Mouse (Mus musculus): ENCODE measurements around the gene Sec14l1. TPM values are rescaled to one million over a fixed set of nuclear protein-coding genes. Genes with fewer than 3 reads are reported as not detected.
A peak's percentile ranks its signal among the peaks of the same experiment; 100 is the strongest.

Sec14l1 gene
- polyA plus RNA-seq, 1 experiment from 2014 or later, result 65.9 TPM

DNA sequence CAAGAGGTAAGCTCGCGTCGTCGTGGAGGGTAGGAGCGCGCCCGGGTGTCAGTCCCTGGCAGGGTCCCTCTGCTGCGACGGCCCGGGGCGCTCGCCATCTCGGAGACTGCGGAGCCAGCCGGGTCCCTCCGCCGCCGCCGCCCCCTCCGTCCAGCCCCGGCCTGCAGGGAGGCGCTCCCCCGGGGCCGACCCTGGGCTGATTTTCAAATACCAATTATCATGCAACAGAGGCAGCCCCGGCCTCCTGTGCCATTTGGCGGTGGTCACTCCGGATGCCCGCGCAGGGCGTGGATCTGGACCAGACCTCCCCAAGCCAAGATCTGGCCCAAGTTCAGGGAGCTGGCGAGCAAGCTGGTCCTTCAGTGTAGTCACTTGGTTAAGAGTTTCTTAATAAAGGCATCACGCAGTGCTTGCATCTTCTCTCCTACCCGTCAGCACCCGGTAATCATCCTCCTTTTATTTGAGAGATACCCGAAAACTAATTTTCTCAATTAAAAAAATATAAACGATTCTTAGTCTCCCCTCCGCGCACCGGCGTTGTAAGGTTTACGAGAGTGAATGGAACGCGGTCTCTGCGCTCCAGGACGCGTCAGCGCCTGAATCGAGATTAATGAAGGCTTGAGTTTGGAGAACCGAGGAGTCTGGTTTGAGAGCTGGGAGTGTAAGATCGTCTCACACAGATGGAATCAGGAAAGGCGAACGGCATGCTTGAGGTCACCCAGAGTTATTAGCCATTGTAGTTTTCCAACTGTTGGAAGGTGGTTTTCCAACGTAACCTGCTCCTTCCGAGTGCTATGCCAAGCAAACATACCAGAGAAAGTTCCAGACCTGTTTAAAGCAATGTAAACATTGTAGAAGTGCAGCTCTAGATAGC lies 615 bp downstream of the Sec14l1 start:
- H3K9me3 ChIP-seq, result no peaks in the 10 kb centered on the region
- H3K27ac ChIP-seq, result peak overlapping the region; percentile 99
- H3K9ac ChIP-seq, result peak overlapping the region; percentile 94
- peaks cover 55% of the 10 kb centered on the region for H3K4me1 ChIP-seq (replicated peaks)
- H3K4me3 ChIP-seq, result peak overlapping the region; percentile 86
- WGBS, result under 1% methylated on average over 52 of the region's 54 CpGs
- H3K27me3 ChIP-seq, result no peaks in the 10 kb centered on the region
- ATAC-seq (ENCODE audit: low FRiP score), result peak; percentile 77
- peak overlapping the region; percentile 68 for H3K4me2 ChIP-seq
- peaks cover 13% of the 10 kb centered on the region for H3K36me3 ChIP-seq

DNA sequence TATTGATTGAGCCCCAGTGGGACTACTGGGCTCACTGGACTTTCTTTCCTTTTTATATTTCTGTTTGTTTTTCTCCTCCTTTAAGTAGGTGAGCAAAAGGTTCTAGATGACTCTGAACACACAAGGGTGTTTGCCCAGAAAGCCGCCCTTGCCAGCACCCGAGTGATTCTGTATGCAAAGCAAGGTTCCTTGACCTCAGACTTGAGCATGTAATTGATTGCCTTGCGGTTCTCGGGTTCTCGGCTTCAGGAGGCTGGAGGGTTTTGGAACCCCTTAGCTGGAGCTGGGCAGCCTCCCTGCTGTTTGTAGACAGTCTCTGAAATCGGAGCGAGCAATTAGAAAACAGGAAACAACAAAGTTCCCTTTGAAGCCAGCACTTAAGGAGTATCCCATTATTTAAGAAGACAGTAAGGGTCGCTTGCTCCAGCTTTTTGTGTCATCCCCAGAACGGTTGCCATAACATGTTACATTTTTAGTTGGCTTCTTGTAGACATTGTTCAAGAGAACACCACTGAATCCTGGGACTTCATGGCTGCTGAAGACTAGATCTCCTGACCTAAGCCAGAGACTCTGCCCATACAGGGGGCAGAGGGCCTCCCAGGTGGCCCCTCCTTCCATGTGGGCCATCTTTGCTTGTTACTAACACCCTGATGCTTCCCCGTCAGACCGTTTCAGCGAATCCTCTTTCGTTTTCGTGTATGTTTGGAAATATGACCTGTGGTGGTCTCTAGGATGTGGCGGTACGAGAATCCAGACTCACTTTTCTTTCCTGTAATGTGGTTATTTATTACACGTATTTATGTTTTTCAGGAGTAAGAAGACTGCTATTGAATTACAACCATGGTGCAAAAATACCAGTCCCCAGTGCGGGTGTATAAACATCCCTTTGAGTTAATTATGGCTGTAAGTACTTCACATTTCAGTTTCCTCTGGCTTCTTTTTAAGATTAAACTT lies 1.7 kb downstream of the Sec14l1 start:
- peaks cover 15% of the 10 kb centered on the region for H3K36me3 ChIP-seq
- WGBS, result 51% methylated on average over 18 of the region's 18 CpGs
- ATAC-seq (ENCODE audit: low FRiP score), result no peak
- H3K9ac ChIP-seq, result peak overlapping the region; percentile 94
- H3K27ac ChIP-seq, result no peak overlapping the region; the same call in 1 of the 2 replicates
- H3K27me3 ChIP-seq, result no peaks in the 10 kb centered on the region
- peaks cover 65% of the 10 kb centered on the region for H3K4me1 ChIP-seq (replicated peaks)
- H3K4me3 ChIP-seq, result peak overlapping the region; percentile 86
- peak overlapping the region; percentile 68 for H3K4me2 ChIP-seq
- no peaks in the 10 kb centered on the region for H3K9me3 ChIP-seq

DNA sequence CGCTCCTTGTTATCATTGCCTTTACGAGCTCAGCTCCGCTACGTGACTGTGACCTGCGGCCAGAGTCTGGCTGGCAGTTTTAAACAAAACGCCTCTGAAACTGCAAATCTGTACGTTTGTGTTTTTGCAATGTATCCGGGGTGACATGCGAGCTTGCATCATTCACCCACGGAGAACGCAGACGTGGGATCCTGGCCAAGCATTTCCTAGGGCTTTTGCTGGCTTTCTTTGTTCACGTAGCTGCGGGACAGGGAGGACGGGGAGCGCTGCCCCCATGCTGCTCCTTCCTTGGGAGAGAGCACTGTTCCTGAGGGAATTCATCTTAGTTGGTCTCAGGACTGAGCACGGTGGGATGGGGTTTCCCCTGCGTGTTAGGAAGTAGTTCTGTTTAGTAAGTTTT lies 2.4 kb downstream of the Sec14l1 start:
- WGBS, result 50% methylated on average over 18 of the region's 18 CpGs
- Histone ChIP-seq H3K4me1 (replicated peaks) (peaks cover 72% of the 10 kb centered on the region), H3K4me3 (peak overlapping the region; percentile 86; the same call in 1 of the 2 replicates), H3K27ac (no peak overlapping the region; the same call in 1 of the 2 replicates), H3K9me3 (no peaks in the 10 kb centered on the region), H3K9ac (peak overlapping the region; percentile 31; the same call in 1 of the 2 replicates), H3K36me3 (peaks cover 20% of the 10 kb centered on the region), H3K4me2 (peak overlapping the region; percentile 68), H3K27me3 (no peaks in the 10 kb centered on the region)
- ATAC-seq (ENCODE audit: low FRiP score), result no peak

DNA sequence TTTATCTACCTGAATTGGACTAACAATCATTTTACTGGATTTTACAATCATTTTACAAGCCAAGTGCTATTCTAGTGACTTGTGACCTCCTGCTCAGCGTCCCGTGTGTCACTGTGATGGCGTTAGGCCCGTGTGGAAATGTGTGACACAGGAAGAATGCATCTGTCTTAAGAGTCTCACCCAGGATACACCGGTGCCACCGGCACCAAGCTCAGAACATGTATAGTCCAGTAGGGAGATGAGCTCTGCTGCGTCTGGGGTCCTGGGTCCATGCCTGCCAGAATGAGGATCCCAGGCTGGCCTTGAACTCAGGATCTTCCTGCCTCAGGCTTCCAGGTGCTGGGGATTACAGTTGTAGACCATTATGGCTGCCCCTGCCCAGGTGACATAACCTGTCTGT lies 2.8 kb downstream of the Sec14l1 start:
- no peaks in the 10 kb centered on the region for H3K27me3 ChIP-seq
- no peak overlapping the region for H3K27ac ChIP-seq
- no peak overlapping the region for H3K4me3 ChIP-seq
- 91% methylated on average over 7 of the region's 7 CpGs for WGBS
- H3K36me3 ChIP-seq, result peaks cover 20% of the 10 kb centered on the region
- H3K9me3 ChIP-seq, result no peaks in the 10 kb centered on the region
- H3K4me1 ChIP-seq (replicated peaks), result peaks cover 77% of the 10 kb centered on the region
- H3K9ac ChIP-seq, result peak overlapping the region; percentile 58
- peak overlapping the region; percentile 68 for H3K4me2 ChIP-seq
- no peak for ATAC-seq (ENCODE audit: low FRiP score)

DNA sequence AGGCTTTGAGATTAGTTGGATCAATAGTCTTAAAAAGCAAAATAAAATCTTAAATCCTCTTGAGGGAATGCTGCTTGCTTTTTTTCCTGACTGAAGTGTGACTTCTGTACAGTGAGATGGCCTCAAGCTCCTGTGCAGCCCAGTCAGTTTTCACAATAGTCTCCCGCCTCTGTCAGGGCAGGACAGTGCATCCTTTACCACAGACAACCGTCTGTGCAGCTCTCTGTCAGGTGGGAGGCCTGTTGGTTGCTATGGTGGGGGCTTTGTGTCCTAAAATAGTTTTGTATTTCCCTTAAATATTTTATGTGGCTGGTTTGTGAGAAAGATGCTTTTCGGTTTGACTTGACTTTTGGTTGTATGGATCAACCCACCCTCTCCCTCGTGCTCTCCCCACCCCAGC lies 3.3 kb downstream of the Sec14l1 start:
- Histone ChIP-seq H3K9me3 (no peaks in the 10 kb centered on the region), H3K27me3 (no peaks in the 10 kb centered on the region), H3K27ac (peak overlapping the region; percentile 69; the same call in 1 of the 2 replicates), H3K4me2 (peak overlapping the region; percentile 68), H3K36me3 (peaks cover 20% of the 10 kb centered on the region), H3K9ac (peak overlapping the region; percentile 58), H3K4me1 (replicated peaks) (peaks cover 82% of the 10 kb centered on the region), H3K4me3 (no peak overlapping the region)
- ATAC-seq (ENCODE audit: low FRiP score), result no peak
- WGBS, result 54% methylated on average over 4 of the region's 4 CpGs

DNA sequence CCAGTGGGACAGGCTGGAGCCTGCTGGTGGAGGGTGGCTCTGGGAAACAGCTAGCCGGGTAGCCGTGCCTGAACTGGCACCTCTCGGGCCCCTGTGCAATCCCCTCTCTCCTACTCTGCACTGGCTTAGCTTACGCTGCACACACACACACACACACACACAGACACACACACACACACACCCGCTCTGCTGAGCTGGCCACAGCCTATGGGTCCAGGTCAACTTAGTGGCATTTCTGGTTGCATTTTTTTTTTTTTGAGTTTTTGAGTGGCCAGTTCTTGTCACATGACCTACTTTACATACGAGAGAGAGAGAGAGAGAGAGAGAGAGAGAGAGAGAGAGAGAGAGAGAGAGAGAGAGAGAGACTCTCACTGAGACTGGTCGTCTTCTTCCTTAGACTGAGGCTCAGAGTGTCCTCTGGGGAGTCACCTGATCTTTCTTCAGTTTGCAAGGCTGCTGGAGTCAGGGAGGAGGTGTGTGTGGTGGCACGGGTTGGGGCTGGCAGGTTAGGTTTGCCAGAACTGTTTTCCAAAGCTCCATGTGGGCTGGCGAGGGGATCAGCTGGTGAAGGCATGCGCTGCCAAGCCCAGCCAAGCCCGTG lies 3.9 kb downstream of the Sec14l1 start:
- Histone ChIP-seq H3K9me3 (no peaks in the 10 kb centered on the region), H3K4me3 (no peak overlapping the region), H3K4me1 (replicated peaks) (peaks cover 87% of the 10 kb centered on the region), H3K4me2 (peak overlapping the region; percentile 68), H3K27me3 (no peaks in the 10 kb centered on the region), H3K27ac (peak overlapping the region; percentile 69), H3K9ac (peak overlapping the region; percentile 58), H3K36me3 (peaks cover 22% of the 10 kb centered on the region)
- no peak for ATAC-seq (ENCODE audit: low FRiP score)
- WGBS, result 30% methylated on average over 11 of the region's 11 CpGs

DNA sequence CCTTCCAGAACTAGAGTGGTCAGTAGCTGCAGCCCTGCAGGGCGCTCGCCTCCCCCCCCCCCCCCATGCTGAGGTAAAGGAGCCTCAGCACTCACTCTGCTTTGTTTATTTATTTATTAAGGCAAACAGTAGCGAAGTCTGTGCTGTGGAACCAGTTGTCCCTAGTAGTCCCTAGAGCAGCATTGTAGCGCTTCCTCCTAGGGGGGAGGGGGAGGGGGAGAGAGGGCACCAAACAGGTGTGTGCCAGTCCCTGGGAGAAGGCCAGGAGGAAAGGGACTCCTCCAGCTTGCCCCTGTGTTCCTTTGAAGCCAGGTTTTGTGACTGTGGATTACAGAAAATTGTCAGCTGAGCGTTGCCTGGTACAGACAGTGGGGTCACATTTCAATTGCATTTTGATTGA lies 4.8 kb downstream of the Sec14l1 start:
- Histone ChIP-seq H3K36me3 (peaks cover 22% of the 10 kb centered on the region), H3K4me1 (replicated peaks) (peaks cover 89% of the 10 kb centered on the region), H3K9ac (no peak overlapping the region), H3K27ac (no peak overlapping the region), H3K4me3 (no peak overlapping the region), H3K4me2 (no peak overlapping the region), H3K27me3 (no peaks in the 10 kb centered on the region), H3K9me3 (no peaks in the 10 kb centered on the region)
- no peak for ATAC-seq (ENCODE audit: low FRiP score)
- WGBS, result 53% methylated on average over 4 of the region's 5 CpGs

DNA sequence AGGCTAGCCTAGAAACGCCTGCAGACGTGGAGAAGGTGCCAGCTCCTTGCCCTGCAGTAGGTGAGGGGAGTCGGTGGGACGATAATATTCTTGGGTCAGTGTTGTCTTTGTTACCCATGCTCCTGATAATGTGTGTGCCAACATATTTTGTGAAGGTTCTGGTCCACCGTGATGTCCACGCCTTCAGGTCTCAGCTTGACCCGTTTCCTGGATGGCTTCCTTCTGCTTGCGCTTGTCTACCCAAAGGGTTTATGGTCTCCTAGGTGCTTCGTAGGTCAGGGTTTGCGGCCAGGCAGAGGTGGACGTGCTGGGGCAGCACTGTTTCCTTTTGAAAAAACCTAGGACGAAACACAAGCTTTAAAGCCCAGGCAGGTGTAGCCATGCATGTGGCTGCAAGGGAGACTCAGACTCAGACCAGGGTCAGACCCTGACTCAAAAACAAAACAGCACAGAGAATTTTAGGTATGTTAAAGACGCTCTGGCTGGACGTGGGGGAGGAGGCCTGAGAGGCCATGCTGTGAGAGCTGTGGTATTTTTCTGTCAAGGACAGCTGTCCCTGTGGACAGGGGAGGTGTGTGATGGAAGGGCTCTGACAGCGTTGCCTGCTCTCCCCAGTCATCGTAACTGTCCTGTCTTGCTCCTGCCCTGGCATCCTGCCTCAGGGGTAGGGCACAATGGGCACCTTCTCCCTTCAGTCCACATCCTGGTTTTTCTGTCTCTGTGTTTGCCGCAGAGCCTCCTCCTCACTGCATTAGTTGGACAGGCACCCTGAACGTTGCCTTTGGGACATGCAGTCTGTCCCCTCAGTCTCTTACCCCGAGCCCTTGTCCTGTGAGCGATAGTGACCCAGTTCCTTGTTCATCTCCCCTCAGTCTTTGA lies 5.6 kb downstream of the Sec14l1 start:
- H3K4me2 ChIP-seq, result peak overlapping the region; percentile 25
- H3K36me3 ChIP-seq, result peaks cover 22% of the 10 kb centered on the region
- no peak overlapping the region for H3K4me3 ChIP-seq
- 57% methylated on average over 20 of the region's 20 CpGs for WGBS
- H3K9ac ChIP-seq, result peak overlapping the region; percentile 60
- peak overlapping the region; percentile 48; the same call in 1 of the 2 replicates for H3K27ac ChIP-seq
- peaks cover 95% of the 10 kb centered on the region for H3K4me1 ChIP-seq (replicated peaks)
- no peak for ATAC-seq (ENCODE audit: low FRiP score)
- no peaks in the 10 kb centered on the region for H3K27me3 ChIP-seq
- no peaks in the 10 kb centered on the region for H3K9me3 ChIP-seq

DNA sequence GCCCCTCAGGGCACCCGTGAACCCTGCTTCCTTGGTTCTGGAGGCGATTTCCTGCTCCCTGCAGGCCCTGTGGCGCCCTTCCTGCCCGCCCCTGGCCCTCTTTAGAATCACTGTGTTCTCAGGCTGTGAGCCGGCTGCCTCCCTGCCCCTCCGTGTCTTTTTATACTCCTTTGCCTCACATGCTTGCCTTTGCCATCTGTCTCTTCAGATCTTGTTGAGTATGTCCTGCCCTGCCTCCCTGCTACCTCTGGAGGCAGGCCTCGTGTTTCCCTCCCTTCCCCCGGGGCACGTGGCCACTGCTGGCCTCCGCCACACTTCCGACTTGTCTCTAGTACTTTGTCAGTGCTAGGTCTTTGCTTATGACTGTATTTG lies 6.2 kb downstream of the Sec14l1 start:
- Histone ChIP-seq H3K36me3 (peaks cover 22% of the 10 kb centered on the region), H3K4me3 (no peak overlapping the region), H3K27ac (peak overlapping the region; percentile 48), H3K9me3 (no peaks in the 10 kb centered on the region), H3K4me1 (replicated peaks) (peaks cover 92% of the 10 kb centered on the region), H3K27me3 (no peaks in the 10 kb centered on the region), H3K4me2 (peak overlapping the region; percentile 25), H3K9ac (peak overlapping the region; percentile 60)
- no peak for ATAC-seq (ENCODE audit: low FRiP score)
- 33% methylated on average over 11 of the region's 11 CpGs for WGBS

DNA sequence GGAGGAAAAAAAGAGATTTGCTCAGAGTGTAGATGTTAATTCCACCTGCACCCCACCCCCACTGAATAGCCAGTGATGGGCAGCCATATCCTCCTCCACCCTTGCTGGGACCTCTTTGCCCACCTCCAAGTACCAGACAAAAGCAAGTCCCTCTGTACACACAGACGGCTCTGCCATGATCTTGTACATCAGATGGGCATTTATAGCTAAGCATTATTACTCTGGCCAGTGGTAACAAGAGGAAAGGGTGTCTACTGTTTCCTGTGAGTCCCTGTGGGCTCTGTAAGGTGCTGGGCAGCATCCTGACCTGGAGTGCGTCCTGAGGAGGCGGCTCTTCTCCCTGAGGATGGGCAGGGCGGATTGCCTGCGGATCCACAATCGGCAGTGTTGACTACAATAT lies 7.0 kb downstream of the Sec14l1 start:
- ATAC-seq (ENCODE audit: low FRiP score), result no peak
- WGBS, result 81% methylated on average over 6 of the region's 6 CpGs

DNA sequence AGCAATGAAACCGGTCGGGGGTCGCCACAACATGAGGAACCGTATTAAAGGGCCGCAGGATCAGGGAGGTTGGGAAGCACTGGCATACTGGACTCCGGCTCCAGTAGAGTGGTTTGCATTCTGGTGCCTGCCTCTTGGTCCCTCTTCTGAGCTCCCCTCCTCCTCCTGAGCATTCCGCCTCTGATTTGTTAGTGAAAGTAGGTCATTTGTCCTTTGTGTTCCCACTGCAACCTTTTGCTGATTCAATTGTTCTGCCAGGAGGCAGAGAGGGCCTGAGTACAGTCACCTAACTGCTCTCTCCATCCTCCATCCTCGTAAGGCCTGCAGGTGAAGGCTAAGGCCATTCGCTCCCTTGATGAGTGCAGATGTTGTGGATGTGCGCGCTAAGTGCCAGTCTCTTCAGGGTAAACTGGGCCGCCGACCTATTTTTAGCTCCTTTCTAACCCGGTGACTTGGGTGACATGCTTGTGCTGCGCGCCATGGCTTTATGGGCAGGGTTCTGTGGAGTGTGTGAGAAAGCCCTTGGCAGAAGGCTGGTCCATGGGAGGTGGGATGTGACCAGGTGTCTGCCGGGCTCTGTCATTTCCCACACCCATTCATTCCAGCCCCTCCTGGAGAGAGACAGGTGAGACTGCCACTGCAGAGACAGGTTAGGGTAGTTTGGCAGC lies 8.6 kb downstream of the Sec14l1 start:
- peak overlapping the region; percentile 19; the same call in 1 of the 2 replicates for H3K9ac ChIP-seq
- peaks cover 85% of the 10 kb centered on the region for H3K4me1 ChIP-seq (replicated peaks)
- H3K4me3 ChIP-seq, result no peak overlapping the region
- H3K9me3 ChIP-seq, result no peaks in the 10 kb centered on the region
- WGBS, result 85% methylated on average over 17 of the region's 17 CpGs
- peaks cover 19% of the 10 kb centered on the region for H3K36me3 ChIP-seq
- no peak for ATAC-seq (ENCODE audit: low FRiP score)
- no peaks in the 10 kb centered on the region for H3K27me3 ChIP-seq
- H3K4me2 ChIP-seq, result no peak overlapping the region
- peak overlapping the region; percentile 13; the same call in 1 of the 2 replicates for H3K27ac ChIP-seq

More for the DNA sequence above, 7.0 kb downstream of the Sec14l1 start:
- Histone ChIP-seq H3K4me1 (replicated peaks) (peaks cover 85% of the 10 kb centered on the region), H3K27me3 (no peaks in the 10 kb centered on the region), H3K4me2 (no peak overlapping the region), H3K9me3 (no peaks in the 10 kb centered on the region), H3K4me3 (no peak overlapping the region), H3K27ac (no peak overlapping the region), H3K36me3 (peaks cover 22% of the 10 kb centered on the region), H3K9ac (peak overlapping the region; percentile 60; the same call in 1 of the 2 replicates)

Measured in hindbrain, embryonic 13.5 days (tissue).